Mouse (Mus musculus) layer of hippocampus, adult 18-20 months (tissue): ENCODE results near the gene Usp3. TPM values are rescaled to one million over a fixed set of nuclear protein-coding genes. Genes with fewer than 3 reads are reported as not detected.

ENCODE experiments used
- DNase-seq, 2 experiments: peaks; one replicate each; pipeline ENCODE4 v3.0.0; 2022; ENCODE audit warnings: low spot score in 2 of 2
- total RNA-seq, 2 experiments: library from RNA; stranded (reverse); gene quantifications; 2 replicates each; pipeline ENCODE4 v1.2.3; 2021

Usp3 gene
- total RNA-seq, 2 experiments from 2014 or later = 38.7 to 42.0 TPM

- no peak for DNase-seq
These were observed 11.6 kb upstream of the Usp3 start for GRCm38 (mm10) chr9:66604349-66605206.

GRCm38 (mm10) chr9:66603907-66604306 is 11.0 kb upstream of the Usp3 start:
- DNase-seq = no peak

GRCm38 (mm10) chr9:66601006-66601405 is 8.1 kb upstream of the Usp3 start:
- no peak for DNase-seq

GRCm38 (mm10) chr9:66600551-66600950 is 7.6 kb upstream of the Usp3 start:
- DNase-seq = no peak

GRCm38 (mm10) chr9:66599577-66599976 is 6.6 kb upstream of the Usp3 start:
- no peak for DNase-seq

GRCm38 (mm10) chr9:66598636-66599035 is 5.7 kb upstream of the Usp3 start:
- DNase-seq = no peak

GRCm38 (mm10) chr9:66597480-66598215 is 4.7 kb upstream of the Usp3 start:
- peak in 1 of 2 experiments; percentile 34 for DNase-seq

GRCm38 (mm10) chr9:66597076-66597475 is 4.1 kb upstream of the Usp3 start:
- DNase-seq = no peak

GRCm38 (mm10) chr9:66595722-66596675 is 3.1 kb upstream of the Usp3 start:
- DNase-seq = no peak

GRCm38 (mm10) chr9:66594061-66594460 is 1.1 kb upstream of the Usp3 start:
- DNase-seq = no peak

GRCm38 (mm10) chr9:66593613-66593969 is 649 bp upstream of the Usp3 start:
- no peak for DNase-seq

GRCm38 (mm10) chr9:66591851-66592645 is 894 bp downstream of the Usp3 start:
- DNase-seq = peak in 1 of 2 experiments; percentile 27

GRCm38 (mm10) chr9:66590051-66590450 is 2.9 kb downstream of the Usp3 start:
- DNase-seq = no peak

GRCm38 (mm10) chr9:66587016-66587415 is 5.9 kb downstream of the Usp3 start:
- DNase-seq = no peak

- DNase-seq = no peak
These were observed 6.4 kb downstream of the Usp3 start for GRCm38 (mm10) chr9:66586533-66586932.

GRCm38 (mm10) chr9:66585191-66585590 is 7.8 kb downstream of the Usp3 start:
- DNase-seq = no peak

GRCm38 (mm10) chr9:66584176-66584575 is 8.8 kb downstream of the Usp3 start:
- DNase-seq = no peak

- DNase-seq = no peak
These were observed 9.7 kb downstream of the Usp3 start for GRCm38 (mm10) chr9:66583244-66583643.

GRCm38 (mm10) chr9:66581694-66582093 is 11.2 kb downstream of the Usp3 start:
- DNase-seq = peak in 1 of 2 experiments; percentile 33

- DNase-seq = no peak
These were observed 12.2 kb downstream of the Usp3 start for GRCm38 (mm10) chr9:66580722-66581121.

GRCm38 (mm10) chr9:66575878-66576238 is 17.1 kb downstream of the Usp3 start:
- DNase-seq = no peak
